Mouse (Mus musculus): Measurements from ENCODE around the gene Tmem245. TPM values are rescaled to one million over a fixed set of nuclear protein-coding genes. Genes with fewer than 3 reads are reported as not detected.

Gene Tmem245
- polyA plus RNA-seq, 1 experiment from 2014 or later, result 14.0 TPM

- no peak for DNase-seq (ENCODE audit: low spot score)
- H3K4me3 ChIP-seq, result no peak overlapping the region
- H3K36me3 ChIP-seq, result peaks cover 18% of the 10 kb centered on the region
- no peak overlapping the region for H3K27ac ChIP-seq
- no peaks in the 10 kb centered on the region for H3K27me3 ChIP-seq (ENCODE audit: insufficient read depth, poor library complexity, severe bottlenecking)
- peaks cover 16% of the 10 kb centered on the region for H3K4me1 ChIP-seq
- H3K9me3 ChIP-seq, result no peaks in the 10 kb centered on the region; the same call in 1 of the 2 replicates
- WGBS, result 88% methylated on average over 6 of the region's 6 CpGs
Observed at GRCm38 (mm10) chr4:56848044-56848443, 99.2 kb downstream of the Tmem245 start.

GRCm38 (mm10) chr4:56847400-56847799 is 99.8 kb downstream of the Tmem245 start:
- Histone ChIP-seq H3K27me3 (ENCODE audit: insufficient read depth, poor library complexity, severe bottlenecking) (no peaks in the 10 kb centered on the region), H3K36me3 (peaks cover 18% of the 10 kb centered on the region), H3K4me1 (peaks cover 20% of the 10 kb centered on the region), H3K9me3 (no peaks in the 10 kb centered on the region; the same call in 1 of the 2 replicates), H3K4me3 (no peak overlapping the region), H3K27ac (no peak overlapping the region)
- WGBS, result 80% methylated on average over 3 of the region's 3 CpGs
- DNase-seq (ENCODE audit: low spot score), result no peak

GRCm38 (mm10) chr4:56845896-56846533 is 101.2 kb downstream of the Tmem245 start:
- Histone ChIP-seq H3K4me1 (peaks cover 16% of the 10 kb centered on the region), H3K36me3 (peaks cover 21% of the 10 kb centered on the region), H3K4me3 (no peak overlapping the region), H3K27ac (0 out of 2 replicates have a peak overlapping the region, but pooled peaks have one; percentile 16), H3K27me3 (ENCODE audit: insufficient read depth, poor library complexity, severe bottlenecking) (no peaks in the 10 kb centered on the region), H3K9me3 (no peaks in the 10 kb centered on the region; the same call in 1 of the 2 replicates)
- 55% methylated on average over 12 of the region's 12 CpGs for WGBS
- DNase-seq (ENCODE audit: low spot score), result no peak

- Histone ChIP-seq H3K4me3 (no peak overlapping the region), H3K4me1 (peaks cover 10% of the 10 kb centered on the region), H3K27ac (no peak overlapping the region), H3K36me3 (peaks cover 27% of the 10 kb centered on the region), H3K9me3 (no peaks in the 10 kb centered on the region; the same call in 1 of the 2 replicates), H3K27me3 (ENCODE audit: insufficient read depth, poor library complexity, severe bottlenecking) (no peaks in the 10 kb centered on the region)
- 87% methylated on average over 4 of the region's 4 CpGs for WGBS
- no peak for DNase-seq (ENCODE audit: low spot score)
Observed at GRCm38 (mm10) chr4:56844911-56845310, 102.3 kb downstream of the Tmem245 start.

GRCm38 (mm10) chr4:56843963-56844362 is 103.3 kb downstream of the Tmem245 start:
- H3K27ac ChIP-seq, result no peak overlapping the region
- H3K4me3 ChIP-seq, result no peak overlapping the region
- H3K9me3 ChIP-seq, result no peaks in the 10 kb centered on the region; the same call in 1 of the 2 replicates
- H3K36me3 ChIP-seq, result peaks cover 27% of the 10 kb centered on the region
- 85% methylated on average over 2 of the region's 2 CpGs for WGBS
- peaks cover 10% of the 10 kb centered on the region for H3K4me1 ChIP-seq
- no peak for DNase-seq (ENCODE audit: low spot score)
- no peaks in the 10 kb centered on the region for H3K27me3 ChIP-seq (ENCODE audit: insufficient read depth, poor library complexity, severe bottlenecking)

GRCm38 (mm10) chr4:56842501-56842900 is 104.7 kb downstream of the Tmem245 start:
- Histone ChIP-seq H3K4me1 (peaks cover 10% of the 10 kb centered on the region), H3K4me3 (no peak overlapping the region), H3K27ac (no peak overlapping the region), H3K36me3 (peaks cover 36% of the 10 kb centered on the region), H3K9me3 (no peaks in the 10 kb centered on the region; the same call in 1 of the 2 replicates), H3K27me3 (ENCODE audit: insufficient read depth, poor library complexity, severe bottlenecking) (no peaks in the 10 kb centered on the region)
- WGBS, result 81% methylated on average over 7 of the region's 7 CpGs
- no peak for DNase-seq (ENCODE audit: low spot score)

DNA sequence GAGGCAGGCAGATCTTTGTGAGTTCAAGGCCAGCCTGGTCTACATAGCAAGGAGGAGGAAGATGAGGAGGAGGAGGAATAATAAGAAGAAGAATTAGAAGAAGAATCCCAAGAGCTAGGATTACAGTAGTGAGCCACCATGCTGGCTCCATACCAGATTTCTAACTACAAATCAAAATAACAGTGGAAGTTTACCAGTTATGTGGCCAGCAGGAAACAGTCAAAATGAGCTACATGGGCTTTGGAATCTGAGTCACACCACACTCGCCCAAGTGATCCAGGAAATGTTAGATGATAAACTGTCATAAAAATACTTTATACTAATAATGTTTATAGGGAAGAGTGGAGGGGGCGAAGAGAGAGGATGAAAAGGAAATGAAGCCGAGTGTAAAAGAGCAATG is 106.9 kb downstream of the Tmem245 start:
- 83% methylated on average over 3 of the region's 3 CpGs for WGBS
- no peak overlapping the region for H3K27ac ChIP-seq
- no peaks in the 10 kb centered on the region for H3K27me3 ChIP-seq (ENCODE audit: insufficient read depth, poor library complexity, severe bottlenecking)
- no peaks in the 10 kb centered on the region; the same call in 1 of the 2 replicates for H3K9me3 ChIP-seq
- H3K4me3 ChIP-seq, result no peak overlapping the region
- DNase-seq (ENCODE audit: low spot score), result no peak
- 0 out of 2 replicates have a peak, but pooled peaks cover 4% of the 10 kb centered on the region for H3K4me1 ChIP-seq
- peaks cover 35% of the 10 kb centered on the region for H3K36me3 ChIP-seq

- 63% methylated on average over 6 of the region's 6 CpGs for WGBS
- no peaks in the 10 kb centered on the region for H3K9me3 ChIP-seq
- H3K4me3 ChIP-seq, result no peak overlapping the region
- H3K27ac ChIP-seq, result no peak overlapping the region
- DNase-seq (ENCODE audit: low spot score), result no peak
- peaks cover 38% of the 10 kb centered on the region for H3K36me3 ChIP-seq
- H3K4me1 ChIP-seq, result 0 out of 2 replicates have a peak, but pooled peaks cover 1% of the 10 kb centered on the region
- H3K27me3 ChIP-seq (ENCODE audit: insufficient read depth, poor library complexity, severe bottlenecking), result no peaks in the 10 kb centered on the region
Observed at GRCm38 (mm10) chr4:56837661-56838060, 109.6 kb downstream of the Tmem245 start.

- 71% methylated on average over 7 of the region's 7 CpGs for WGBS
- peak overlapping the region; percentile 10; the same call in 1 of the 2 replicates for H3K27ac ChIP-seq
- H3K9me3 ChIP-seq, result no peaks in the 10 kb centered on the region
- no peak overlapping the region for H3K4me3 ChIP-seq
- peaks cover 11% of the 10 kb centered on the region; the same call in 1 of the 2 replicates for H3K4me1 ChIP-seq
- no peaks in the 10 kb centered on the region for H3K27me3 ChIP-seq (ENCODE audit: insufficient read depth, poor library complexity, severe bottlenecking)
- H3K36me3 ChIP-seq, result peaks cover 40% of the 10 kb centered on the region
- DNase-seq (ENCODE audit: low spot score), result no peak
Observed at GRCm38 (mm10) chr4:56831998-56832397, 115.2 kb downstream of the Tmem245 start.

DNA sequence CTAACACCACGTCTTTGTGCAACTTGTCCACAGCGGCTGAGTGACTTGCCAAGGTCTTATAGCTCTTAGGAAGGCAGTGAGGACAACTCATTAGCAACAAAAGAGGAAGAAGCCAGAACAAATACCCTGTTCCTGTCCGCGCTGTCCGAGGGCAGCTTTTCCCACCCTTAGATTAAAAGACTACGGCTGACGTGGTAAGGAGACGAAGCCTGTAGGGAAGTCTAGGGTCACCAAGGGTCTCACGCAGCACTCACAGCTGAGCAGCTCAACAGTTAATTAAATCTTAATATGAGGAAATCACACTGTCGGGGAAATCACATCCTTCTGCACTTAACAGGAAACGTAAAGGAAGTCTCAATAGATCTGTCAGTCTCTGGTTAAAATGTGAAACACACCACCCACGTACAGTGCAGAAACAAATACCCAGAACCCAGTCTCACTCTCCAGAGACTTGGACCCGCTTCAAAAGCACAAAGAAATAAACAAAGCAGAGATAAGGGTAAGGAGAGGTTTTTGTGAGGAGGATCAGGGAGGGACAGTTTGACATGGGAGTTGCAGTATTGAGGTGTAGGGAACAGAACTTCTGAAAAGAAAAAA is 116.1 kb downstream of the Tmem245 start:
- H3K36me3 ChIP-seq, result peaks cover 40% of the 10 kb centered on the region
- peak overlapping the region; percentile 8; the same call in 1 of the 2 replicates for H3K27ac ChIP-seq
- no peaks in the 10 kb centered on the region for H3K9me3 ChIP-seq
- H3K4me1 ChIP-seq, result peaks cover 11% of the 10 kb centered on the region; the same call in 1 of the 2 replicates
- H3K27me3 ChIP-seq (ENCODE audit: insufficient read depth, poor library complexity, severe bottlenecking), result no peaks in the 10 kb centered on the region
- no peak for DNase-seq (ENCODE audit: low spot score)
- WGBS, result 54% methylated on average over 13 of the region's 13 CpGs
- H3K4me3 ChIP-seq, result no peak overlapping the region

DNA sequence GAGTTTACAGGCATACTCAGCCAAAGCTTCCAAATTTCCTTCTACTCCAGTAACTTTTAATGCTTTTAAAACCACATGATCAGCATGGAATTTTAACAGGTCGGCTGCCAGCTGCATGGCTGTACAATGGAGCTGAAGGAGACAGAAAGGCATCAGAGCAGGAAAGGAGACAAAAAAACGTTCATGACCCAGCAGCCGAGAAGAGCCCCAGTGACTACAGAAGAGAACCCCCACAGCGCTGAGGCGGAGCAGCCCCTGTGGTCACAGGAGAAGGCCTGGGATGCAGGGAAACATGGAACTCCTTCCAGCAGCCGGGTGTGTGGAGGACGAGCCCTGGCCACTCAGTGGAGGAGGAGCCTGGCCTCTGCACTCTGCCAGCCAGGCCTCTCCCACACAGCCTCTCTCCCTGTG is 117.7 kb downstream of the Tmem245 start:
- no peaks in the 10 kb centered on the region for H3K9me3 ChIP-seq
- no peaks in the 10 kb centered on the region for H3K27me3 ChIP-seq (ENCODE audit: insufficient read depth, poor library complexity, severe bottlenecking)
- WGBS, result 74% methylated on average over 7 of the region's 7 CpGs
- DNase-seq (ENCODE audit: low spot score), result no peak
- peaks cover 11% of the 10 kb centered on the region; the same call in 1 of the 2 replicates for H3K4me1 ChIP-seq
- H3K27ac ChIP-seq, result no peak overlapping the region
- no peak overlapping the region for H3K4me3 ChIP-seq
- peaks cover 32% of the 10 kb centered on the region for H3K36me3 ChIP-seq

DNA sequence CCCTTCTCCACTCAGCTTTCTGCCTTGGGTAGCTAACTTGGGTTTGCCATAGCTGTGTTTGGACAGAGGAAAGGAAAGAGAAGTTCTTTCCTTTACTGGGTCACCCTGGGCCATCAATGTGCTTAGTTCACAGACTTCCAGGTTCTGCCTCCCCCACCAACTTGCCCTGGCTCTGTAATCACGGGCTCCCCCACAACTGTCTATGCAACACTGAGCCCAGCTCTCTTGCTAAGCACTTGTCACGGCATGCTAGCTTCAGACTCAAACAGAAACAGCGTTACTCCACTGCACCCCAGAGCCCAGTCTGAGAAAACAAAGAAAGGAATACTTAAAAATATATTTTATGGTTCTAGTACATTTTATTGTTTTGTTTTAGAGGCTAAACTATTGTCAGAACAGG is 118.3 kb downstream of the Tmem245 start:
- H3K36me3 ChIP-seq, result peaks cover 27% of the 10 kb centered on the region
- no peaks in the 10 kb centered on the region for H3K27me3 ChIP-seq (ENCODE audit: insufficient read depth, poor library complexity, severe bottlenecking)
- H3K27ac ChIP-seq, result no peak overlapping the region
- H3K4me3 ChIP-seq, result no peak overlapping the region
- H3K4me1 ChIP-seq, result peaks cover 11% of the 10 kb centered on the region; the same call in 1 of the 2 replicates
- no peaks in the 10 kb centered on the region for H3K9me3 ChIP-seq
- DNase-seq (ENCODE audit: low spot score), result no peak
- 84% methylated on average over 3 of the region's 3 CpGs for WGBS

GRCm38 (mm10) chr4:56824231-56824630 is 123.0 kb downstream of the Tmem245 start:
- no peaks in the 10 kb centered on the region for H3K27me3 ChIP-seq (ENCODE audit: insufficient read depth, poor library complexity, severe bottlenecking)
- no peak for DNase-seq (ENCODE audit: low spot score)
- H3K4me3 ChIP-seq, result no peak overlapping the region
- H3K4me1 ChIP-seq, result no peaks in the 10 kb centered on the region
- peaks cover 14% of the 10 kb centered on the region; the same call in 1 of the 2 replicates for H3K36me3 ChIP-seq
- H3K9me3 ChIP-seq, result no peaks in the 10 kb centered on the region
- no peak overlapping the region for H3K27ac ChIP-seq
- WGBS, result 85% methylated on average over 9 of the region's 9 CpGs

Measured in heart, embryonic 10.5 days (tissue).